Mouse (Mus musculus): ENCODE results near the gene Teddm1b. TPM values are rescaled to one million over a fixed set of nuclear protein-coding genes. Genes with fewer than 3 reads are reported as not detected.
"Not testable (repeated sequence)": the region's sequence is repeated elsewhere in the genome, so short reads cannot be mapped to it uniquely, and the experiment has no call there.

Teddm1b gene
- not detected for total RNA-seq (2021)
- long read RNA-seq, experiment 1 = 0 reads
- long read RNA-seq, experiment 2 = 0 reads

- no peak for DNase-seq (ENCODE audit: low spot score in 2 of 2)
Measured at GRCm38 (mm10) chr1:153874045-153874444, at the start of gene Teddm1b. Gene Teddm1b (plus strand): TSS chr1:153874345.

- DNase-seq (ENCODE audit: low spot score in 2 of 2) = no peak
Measured at GRCm38 (mm10) chr1:153830746-153831145, 43.4 kb upstream of the Teddm1b start.

- no peak for DNase-seq (ENCODE audit: low spot score in 2 of 2)
Measured at GRCm38 (mm10) chr1:153836036-153836435, 38.1 kb upstream of the Teddm1b start.

- DNase-seq (ENCODE audit: low spot score in 2 of 2) = no peak
Measured at GRCm38 (mm10) chr1:153842121-153842740, 31.9 kb upstream of the Teddm1b start.

- DNase-seq (ENCODE audit: low spot score in 2 of 2) = no peak
Measured at GRCm38 (mm10) chr1:153844042-153844441, 30.1 kb upstream of the Teddm1b start, which contains the start of gene Rgsl1. Gene Rgsl1 (minus strand): TSS chr1:153844142.

- DNase-seq (ENCODE audit: low spot score in 2 of 2) = no peak
Measured at GRCm38 (mm10) chr1:153846420-153846819, 27.7 kb upstream of the Teddm1b start.

GRCm38 (mm10) chr1:153846867-153847266 is 27.3 kb upstream of the Teddm1b start:
- DNase-seq (ENCODE audit: low spot score in 2 of 2) = no peak

GRCm38 (mm10) chr1:153852696-153853095 is 21.4 kb upstream of the Teddm1b start:
- DNase-seq (ENCODE audit: low spot score in 2 of 2) = not testable (repeated sequence)

- no peak for DNase-seq (ENCODE audit: low spot score in 2 of 2)
Measured at GRCm38 (mm10) chr1:153855946-153856345, 18.2 kb upstream of the Teddm1b start.

- not testable (repeated sequence) for DNase-seq (ENCODE audit: low spot score in 2 of 2)
Measured at GRCm38 (mm10) chr1:153880391-153880790, 6.2 kb downstream of the Teddm1b start.

GRCm38 (mm10) chr1:153886024-153886633 is 12.0 kb downstream of the Teddm1b start:
- no peak for DNase-seq (ENCODE audit: low spot score in 2 of 2)

- DNase-seq (ENCODE audit: low spot score in 2 of 2) = no peak
Measured at GRCm38 (mm10) chr1:153890121-153890520, 16.0 kb downstream of the Teddm1b start.

- DNase-seq (ENCODE audit: low spot score in 2 of 2) = no peak
Measured at GRCm38 (mm10) chr1:153891442-153891841, 17.3 kb downstream of the Teddm1b start, which contains the start of gene Teddm1a. Gene Teddm1a (plus strand): TSS chr1:153891742.

- DNase-seq (ENCODE audit: low spot score in 2 of 2) = no peak
Measured at GRCm38 (mm10) chr1:153893746-153894145, 19.6 kb downstream of the Teddm1b start.

GRCm38 (mm10) chr1:153894201-153894893 is 20.2 kb downstream of the Teddm1b start:
- DNase-seq (ENCODE audit: low spot score in 2 of 2) = no peak

- DNase-seq (ENCODE audit: low spot score in 2 of 2) = peak; percentile 67 to 69
Measured at GRCm38 (mm10) chr1:153894979-153895378, 20.8 kb downstream of the Teddm1b start.

GRCm38 (mm10) chr1:153897196-153897595 is 23.1 kb downstream of the Teddm1b start:
- DNase-seq (ENCODE audit: low spot score in 2 of 2) = no peak

- DNase-seq (ENCODE audit: low spot score in 2 of 2) = no peak
Measured at GRCm38 (mm10) chr1:153898989-153899730, 25.0 kb downstream of the Teddm1b start.

- peak; percentile 95 to 98 for DNase-seq (ENCODE audit: low spot score in 2 of 2)
Measured at GRCm38 (mm10) chr1:153899731-153900380, 25.7 kb downstream of the Teddm1b start, which contains the start of the genes Glul and Teddm2. Gene Glul (plus strand): TSS chr1:153899944. Gene Teddm2 (minus strand): TSS chr1:153900228.

- DNase-seq (ENCODE audit: low spot score in 2 of 2) = peak; percentile 42 to 52
Measured at GRCm38 (mm10) chr1:153900381-153900780, 26.2 kb downstream of the Teddm1b start.

Data from adrenal gland, adult 18-20 months (tissue).